Mouse (Mus musculus) cerebellum, adult 2 months (tissue): Measurements from ENCODE around the gene Eps15l1.

Experiments used
- CTCF ChIP-seq: fragments of 200-500 bp; IDR thresholded peaks from 2 replicates; pipeline ENCODE4 v1.5.1; 2011; ENCODE audit warnings: low read depth, mild to moderate bottlenecking, control low read depth, low read length, moderate library complexity, borderline replicate concordance; ENCODE audit not compliant: insufficient read depth
- POLR2A ChIP-seq: fragments of 200-500 bp; IDR thresholded peaks from 2 replicates; pipeline ENCODE4 v1.6.1; 2011; ENCODE audit warnings: low read length, control low read depth, borderline replicate concordance; ENCODE audit not compliant: insufficient read depth

- TF ChIP-seq POLR2A (no peak), CTCF (no peak)
Observed at GRCm38 (mm10) chr8:72320803-72321583, 100.3 kb downstream of the Eps15l1 start.
